Mouse (Mus musculus) embryonic fibroblast, embryonic 13.5 days (primary cell): ENCODE data around the gene Ssr1.

ENCODE experiments used
- CTCF ChIP-seq: IDR thresholded peaks from 2 replicates; pipeline ENCODE4 v1.5.1; 2011; ENCODE audit warnings: mild to moderate bottlenecking, control low read depth, low read length, moderate library complexity, borderline replicate concordance; ENCODE audit not compliant: insufficient read depth
- POLR2A ChIP-seq: IDR thresholded peaks from 2 replicates; pipeline ENCODE4 v1.6.1; 2011; ENCODE audit warnings: low read depth, mild to moderate bottlenecking, control low read depth, low read length, moderate library complexity

- TF ChIP-seq POLR2A, result no peak
- TF ChIP-seq CTCF, result no peak
Measured at GRCm38 (mm10) chr13:37944306-37944705, 49.7 kb downstream of the Ssr1 start.
